Mouse (Mus musculus): ENCODE measurements at regions not wholly inside any gene's neighbourhood (a gene's known extent, or its start where the extent isn't known, plus 50 kb on each side); places are given as distances from the start of the nearest gene placed in this dataset.

DNA sequence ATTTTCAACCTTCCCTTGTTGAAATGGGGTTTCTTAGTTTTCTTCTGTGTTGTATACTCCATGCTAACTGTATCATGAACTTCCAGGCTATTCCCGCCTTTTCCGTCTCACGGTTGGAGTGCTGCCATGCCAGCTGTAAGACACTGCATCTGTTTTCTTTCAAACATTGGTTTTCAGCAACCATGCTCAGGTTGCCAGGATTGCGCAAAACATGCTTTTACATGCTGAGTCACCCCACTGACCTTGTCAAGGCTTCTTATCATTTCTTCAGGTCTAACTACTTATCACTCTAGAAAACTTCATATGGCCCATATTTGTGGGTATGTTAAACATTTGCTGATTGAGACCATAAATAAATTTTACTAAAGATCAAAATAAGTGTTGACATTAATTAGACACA is 551.2 kb downstream of the Tlr4 start:
- no peaks in the 10 kb centered on the region for H3K79me2 ChIP-seq (ENCODE audit: control insufficient read depth, insufficient read depth, low read length, poor library complexity)
- no peaks in the 10 kb centered on the region for H3K27me3 ChIP-seq (ENCODE audit: control insufficient read depth in 1 of 2, insufficient read depth in 2 of 2, low read length in 2 of 2)
- H3K27ac ChIP-seq (ENCODE audit: control insufficient read depth, low read depth, low read length): no peak overlapping the region
- no peaks in the 10 kb centered on the region for H3K4me1 ChIP-seq (ENCODE audit: control insufficient read depth in 1 of 2, insufficient read depth in 2 of 2, low read length in 2 of 2)
- H3K9ac ChIP-seq (ENCODE audit: control insufficient read depth, low read depth, low read length, poor library complexity, severe bottlenecking): no peak overlapping the region
- no peak overlapping the region for H3K4me3 ChIP-seq (ENCODE audit: control insufficient read depth in 1 of 2, insufficient read depth in 1 of 2, low read depth in 2 of 2, low read length in 2 of 2)
- no peaks in the 10 kb centered on the region for H3K36me3 ChIP-seq (ENCODE audit: control insufficient read depth in 1 of 2, insufficient read depth in 2 of 2, low read length in 2 of 2)
- TF ChIP-seq MAX (IDR thresholded peaks at IDR 0.05; ENCODE audit: low read length) (no peak), CTCF (IDR thresholded peaks at IDR 0.05 in 2 of 3, conservative IDR thresholded peaks at IDR 0.05 in 1 of 3; ENCODE audit: control insufficient read depth in 1 of 3, insufficient read depth in 1 of 3, low read depth in 2 of 3, low read length in 3 of 3, poor library complexity in 1 of 3, severe bottlenecking in 1 of 3) (no peak), MXI1 (IDR thresholded peaks at IDR 0.05; ENCODE audit: low read depth, low read length) (no peak), JUND (IDR thresholded peaks at IDR 0.05; ENCODE audit: low read depth, low read length) (no peak), POLR2AphosphoS2 (IDR thresholded peaks at IDR 0.05; ENCODE audit: low read length) (no peak), UBTF (IDR thresholded peaks at IDR 0.05; ENCODE audit: borderline replicate concordance, insufficient read depth, low read depth, low read length) (no peak), POLR2A (IDR thresholded peaks at IDR 0.05; ENCODE audit: control insufficient read depth in 1 of 2, insufficient read depth in 1 of 2, low read depth in 1 of 2, low read length in 2 of 2, poor library complexity in 1 of 2) (no peak), ETS1 (IDR thresholded peaks at IDR 0.05; ENCODE audit: low read depth, low read length) (no peak), POLR2AphosphoS5 (IDR thresholded peaks at IDR 0.05; ENCODE audit: borderline replicate concordance, low read depth, low read length) (no peak), ELF1 (IDR thresholded peaks at IDR 0.05; ENCODE audit: low read depth, low read length) (no peak)
- DNase-seq (ENCODE audit: low read depth, low spot score): no peak
- H3K9me3 ChIP-seq (replicated peaks; ENCODE audit: insufficient read depth, low read length): no peaks in the 10 kb centered on the region

DNA sequence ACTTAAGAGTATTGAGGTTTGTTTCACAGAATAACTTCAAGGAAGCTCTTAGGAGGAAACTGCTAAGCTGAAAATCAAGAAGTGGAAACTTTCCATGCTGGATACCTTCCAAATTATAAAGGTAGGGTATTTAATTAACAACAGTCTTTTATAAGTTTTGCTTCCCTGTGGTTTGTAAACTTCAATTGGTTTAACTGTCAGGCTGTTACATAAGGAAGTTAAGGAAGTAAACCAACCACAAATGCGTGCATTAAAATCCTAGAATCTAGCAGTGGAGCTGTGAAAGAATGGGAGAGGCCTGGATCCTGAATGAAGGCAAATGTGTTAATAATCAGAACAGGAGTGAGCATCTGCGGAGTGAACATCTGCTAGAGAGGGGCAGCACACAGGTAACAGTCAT is 560.5 kb downstream of the Tlr4 start:
- no peaks in the 10 kb centered on the region for H3K36me3 ChIP-seq (ENCODE audit: control insufficient read depth in 1 of 2, insufficient read depth in 2 of 2, low read length in 2 of 2)
- H3K9ac ChIP-seq (ENCODE audit: control insufficient read depth, low read depth, low read length, poor library complexity, severe bottlenecking): no peak overlapping the region
- no peak for DNase-seq (ENCODE audit: low read depth, low spot score)
- no peaks in the 10 kb centered on the region for H3K9me3 ChIP-seq (replicated peaks; ENCODE audit: insufficient read depth, low read length)
- H3K4me3 ChIP-seq (ENCODE audit: control insufficient read depth in 1 of 2, insufficient read depth in 1 of 2, low read depth in 2 of 2, low read length in 2 of 2): no peak overlapping the region
- H3K27me3 ChIP-seq (ENCODE audit: control insufficient read depth in 1 of 2, insufficient read depth in 2 of 2, low read length in 2 of 2): no peaks in the 10 kb centered on the region; a peak in 1 of 4 replicates
- H3K79me2 ChIP-seq (ENCODE audit: control insufficient read depth, insufficient read depth, low read length, poor library complexity): no peaks in the 10 kb centered on the region
- H3K27ac ChIP-seq (ENCODE audit: control insufficient read depth, low read depth, low read length): no peak overlapping the region
- TF ChIP-seq SMC3 (IDR thresholded peaks at IDR 0.05; ENCODE audit: low read depth, low read length): no peak
- H3K4me1 ChIP-seq (ENCODE audit: control insufficient read depth in 1 of 2, insufficient read depth in 2 of 2, low read length in 2 of 2): no peaks in the 10 kb centered on the region

DNA sequence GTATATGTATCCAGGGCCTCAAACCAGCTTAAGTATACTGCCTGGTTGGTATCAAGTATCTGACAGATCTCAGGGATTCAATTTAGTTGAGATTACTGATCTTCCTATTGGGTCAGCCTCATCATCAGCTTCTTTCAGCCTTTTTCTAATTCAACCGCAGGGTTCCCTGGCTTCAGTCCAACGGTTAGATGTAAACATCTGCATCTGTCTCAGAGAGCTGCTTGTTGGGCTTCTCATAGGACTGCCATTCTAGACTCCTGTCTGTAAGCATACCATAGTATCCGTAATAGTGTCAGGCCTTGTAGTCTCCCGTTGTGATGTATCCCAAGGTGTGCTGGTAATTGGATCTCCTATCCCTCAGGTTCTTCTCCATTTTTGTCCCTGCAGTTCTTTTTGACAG is 575.6 kb downstream of the Tlr4 start:
- TF ChIP-seq E2F4 (IDR thresholded peaks at IDR 0.05; ENCODE audit: borderline replicate concordance, low read depth, low read length): no peak
- no peak for TF ChIP-seq MYB (IDR thresholded peaks at IDR 0.05; ENCODE audit: low read depth, low read length)
- no peak for TF ChIP-seq ZC3H11A (IDR thresholded peaks at IDR 0.05; ENCODE audit: low read depth, low read length)
- TF ChIP-seq POLR2AphosphoS5 (IDR thresholded peaks at IDR 0.05; ENCODE audit: borderline replicate concordance, low read depth, low read length): no peak
- TF ChIP-seq USF1 (IDR thresholded peaks at IDR 0.05; ENCODE audit: low read depth, low read length): no peak
- no peak for TF ChIP-seq TAL1 (IDR thresholded peaks at IDR 0.05; ENCODE audit: low read length)
- no peak for TF ChIP-seq CHD1 (IDR thresholded peaks at IDR 0.05; ENCODE audit: low read depth, low read length)
- TF ChIP-seq MAFK (IDR thresholded peaks at IDR 0.05; ENCODE audit: borderline replicate concordance, low read depth, low read length): no peak
- Histone ChIP-seq H3K9ac (ENCODE audit: control insufficient read depth, low read depth, low read length, poor library complexity, severe bottlenecking) (no peak overlapping the region), H3K9me3 (replicated peaks; ENCODE audit: insufficient read depth, low read length) (no peaks in the 10 kb centered on the region), H3K36me3 (ENCODE audit: control insufficient read depth in 1 of 2, insufficient read depth in 2 of 2, low read length in 2 of 2) (no peaks in the 10 kb centered on the region), H3K4me3 (ENCODE audit: control insufficient read depth in 1 of 2, insufficient read depth in 1 of 2, low read depth in 2 of 2, low read length in 2 of 2) (no peak overlapping the region), H3K79me2 (ENCODE audit: control insufficient read depth, insufficient read depth, low read length, poor library complexity) (no peaks in the 10 kb centered on the region), H3K4me1 (ENCODE audit: control insufficient read depth in 1 of 2, insufficient read depth in 2 of 2, low read length in 2 of 2) (no peaks in the 10 kb centered on the region), H3K27me3 (ENCODE audit: control insufficient read depth in 1 of 2, insufficient read depth in 2 of 2, low read length in 2 of 2) (no peaks in the 10 kb centered on the region), H3K27ac (ENCODE audit: control insufficient read depth, low read depth, low read length) (no peak overlapping the region)
- DNase-seq (ENCODE audit: low read depth, low spot score): no peak

Data from MEL (cell line).